Mouse (Mus musculus) cerebellum, postnatal 25 days (tissue): Measurements from ENCODE around the gene Actb.

Experiments
- DNase-seq, 2 experiments: peaks; one replicate each; pipeline ENCODE4 v3.0.0; 2021; ENCODE audit warnings: mixed read lengths in 2 of 2

Gene Actb

GRCm38 (mm10) chr5:142921074-142921459 lies 14.5 kb upstream of the Actb start:
- no peak for DNase-seq

GRCm38 (mm10) chr5:142920311-142921073 lies 13.9 kb upstream of the Actb start:
- no peak for DNase-seq

- no peak for DNase-seq
These were observed 10.8 kb upstream of the Actb start for GRCm38 (mm10) chr5:142917402-142917801.

GRCm38 (mm10) chr5:142916593-142916992 lies 10.0 kb upstream of the Actb start:
- DNase-seq, result no peak

GRCm38 (mm10) chr5:142915231-142915630 lies 8.7 kb upstream of the Actb start:
- DNase-seq, result no peak

- DNase-seq, result no peak
These were observed 6.2 kb upstream of the Actb start for GRCm38 (mm10) chr5:142912739-142913138.

GRCm38 (mm10) chr5:142912320-142912719 lies 5.8 kb upstream of the Actb start:
- no peak for DNase-seq

GRCm38 (mm10) chr5:142911629-142912028 lies 5.1 kb upstream of the Actb start:
- no peak for DNase-seq

GRCm38 (mm10) chr5:142909576-142910278 lies 3.2 kb upstream of the Actb start:
- DNase-seq, result no peak

GRCm38 (mm10) chr5:142908941-142909575 lies 2.5 kb upstream of the Actb start:
- no peak for DNase-seq

GRCm38 (mm10) chr5:142907803-142908559 lies 1.4 kb upstream of the Actb start:
- DNase-seq, result peak; percentile 53 to 75

GRCm38 (mm10) chr5:142907048-142907802 lies 671 bp upstream of the Actb start:
- DNase-seq, result peak in 1 of 2 experiments; percentile 68

GRCm38 (mm10) chr5:142905725-142906531 lies 626 bp downstream of the Actb start:
- peak; percentile 99 for DNase-seq

GRCm38 (mm10) chr5:142905038-142905695 lies 1.4 kb downstream of the Actb start:
- no peak for DNase-seq

GRCm38 (mm10) chr5:142904208-142905037 lies 2.1 kb downstream of the Actb start:
- no peak for DNase-seq

- no peak for DNase-seq
These were observed 2.9 kb downstream of the Actb start for GRCm38 (mm10) chr5:142903470-142904207.

GRCm38 (mm10) chr5:142902506-142903314 lies 3.8 kb downstream of the Actb start:
- DNase-seq, result no peak

- no peak for DNase-seq
These were observed 4.6 kb downstream of the Actb start for GRCm38 (mm10) chr5:142901846-142902505.
